Mouse (Mus musculus) midbrain, embryonic 13.5 days (tissue): ENCODE results near the gene A830005F24Rik. TPM values are rescaled to one million over a fixed set of nuclear protein-coding genes. Genes with fewer than 3 reads are reported as not detected.
"Not testable (repeated sequence)": the region's sequence is repeated elsewhere in the genome, so short reads cannot be mapped to it uniquely, and the experiment has no call there.

ENCODE experiments used
- ATAC-seq: fragments of 200-750 bp; cut with Nextera tagmentation; 2 replicates; pipeline ENCODE4 v1.8.0; 2017; ENCODE audit warnings: mild to moderate bottlenecking, moderate TSS enrichment, moderate library complexity
- H3K27ac ChIP-seq: fragments of 300-500 bp; sonication (generic); 2 replicates; pipeline ENCODE4 v1.5.1; 2015; ENCODE audit warnings: inconsistent platforms, mild to moderate bottlenecking, moderate library complexity
- H3K27me3 ChIP-seq: fragments of 300-500 bp; sonication (generic); 2 replicates; pipeline ENCODE4 v1.6.1; 2015; ENCODE audit warnings: mild to moderate bottlenecking, inconsistent platforms
- H3K36me3 ChIP-seq: fragments of 300-500 bp; sonication (generic); 2 replicates; pipeline ENCODE4 v1.6.1; 2015; ENCODE audit warnings: mild to moderate bottlenecking, inconsistent platforms
- H3K4me1 ChIP-seq: fragments of 300-500 bp; sonication (generic); replicated peaks from 2 replicates; pipeline ENCODE4 v1.6.1; 2015; ENCODE audit warnings: inconsistent platforms
- H3K4me2 ChIP-seq: fragments of 300-500 bp; sonication (generic); replicated peaks from 2 replicates; pipeline ENCODE4 v1.6.1; 2015; ENCODE audit warnings: moderate library complexity, mild to moderate bottlenecking, inconsistent platforms
- H3K4me3 ChIP-seq: fragments of 300-500 bp; sonication (generic); replicated peaks from 2 replicates; pipeline ENCODE4 v1.5.1; 2015; ENCODE audit warnings: mild to moderate bottlenecking, inconsistent platforms
- H3K9ac ChIP-seq: fragments of 300-500 bp; sonication (generic); replicated peaks from 2 replicates; pipeline ENCODE4 v1.6.1; 2015; ENCODE audit warnings: mild to moderate bottlenecking, inconsistent platforms
- H3K9me3 ChIP-seq: fragments of 300-500 bp; sonication (generic); 2 replicates; pipeline ENCODE4 v1.6.1; 2016; ENCODE audit warnings: mild to moderate bottlenecking, inconsistent platforms
- WGBS: fragments of 180-500 bp; shearing (Covaris S2); methylation state at CpG from one replicate; pipeline ENCODE4 v1.1.7; 2015; 5-methylcytosine and 5-hydroxymethylcytosine counted together
- polyA plus RNA-seq: library from polyadenylated mRNA; unstranded; fragments of >200 nt; fragmentation: Nextera tagmentation; extraction: Ambion mirVana; gene quantifications from 2 replicates; pipeline ENCODE4 v1.2.1, GENCODE M21; 2015

The A830005F24Rik gene
- polyA plus RNA-seq, 1 experiment from 2014 or later, result 4.1 TPM

DNA sequence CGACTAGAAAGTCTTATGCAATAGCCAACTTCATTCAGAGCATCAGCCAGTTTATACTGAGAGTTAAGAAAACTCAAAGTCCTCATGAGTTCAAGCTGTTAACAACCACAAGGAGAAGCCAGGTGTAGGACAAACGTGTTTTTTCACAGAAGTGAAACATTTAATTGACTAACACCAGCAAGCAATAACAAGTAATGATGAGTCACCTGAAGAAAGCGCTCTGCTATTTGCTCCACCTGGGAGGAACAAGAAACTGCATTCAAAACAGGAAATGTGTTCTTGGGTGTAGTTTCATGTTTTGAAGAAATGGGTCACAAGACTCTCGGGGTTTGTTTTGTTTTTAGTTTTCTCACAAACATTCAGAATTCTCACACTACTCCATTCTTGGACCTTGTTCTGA is 2.5 kb downstream of the A830005F24Rik start:
- no peak for ATAC-seq
- H3K4me3 ChIP-seq, result no peak overlapping the region
- peaks cover 10% of the 10 kb centered on the region; the same call in 1 of the 2 replicates for H3K9me3 ChIP-seq
- no peak overlapping the region for H3K9ac ChIP-seq
- peaks cover 15% of the 10 kb centered on the region for H3K4me1 ChIP-seq
- H3K4me2 ChIP-seq, result no peak overlapping the region
- H3K27ac ChIP-seq, result no peak overlapping the region
- no peaks in the 10 kb centered on the region for H3K36me3 ChIP-seq
- H3K27me3 ChIP-seq, result no peaks in the 10 kb centered on the region
- WGBS, result 90% methylated on average over 4 of the region's 4 CpGs

DNA sequence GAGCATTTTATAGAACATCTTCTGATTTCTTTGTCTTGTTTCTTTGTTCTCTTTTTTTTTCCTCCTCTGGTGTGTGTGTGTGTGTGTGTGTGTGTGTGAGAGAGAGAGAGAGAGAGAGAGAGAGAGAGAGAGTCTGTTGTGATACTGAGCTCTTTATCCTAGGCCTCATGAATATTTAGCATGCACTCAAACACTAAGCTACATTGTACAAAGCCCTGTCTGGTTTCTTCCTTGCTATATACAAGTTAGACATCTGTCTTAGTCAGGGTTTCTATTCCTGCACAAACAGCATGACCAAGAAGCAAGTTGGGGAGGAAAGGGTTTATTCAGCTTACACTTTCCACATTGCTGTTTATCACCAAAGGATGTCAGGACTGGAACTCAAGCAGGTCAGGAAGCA is 5.8 kb downstream of the A830005F24Rik start:
- not testable (repeated sequence) for H3K4me1 ChIP-seq, H3K9ac ChIP-seq, H3K4me2 ChIP-seq, H3K27ac ChIP-seq, ATAC-seq, H3K36me3 ChIP-seq, H3K27me3 ChIP-seq, H3K4me3 ChIP-seq, H3K9me3 ChIP-seq

DNA sequence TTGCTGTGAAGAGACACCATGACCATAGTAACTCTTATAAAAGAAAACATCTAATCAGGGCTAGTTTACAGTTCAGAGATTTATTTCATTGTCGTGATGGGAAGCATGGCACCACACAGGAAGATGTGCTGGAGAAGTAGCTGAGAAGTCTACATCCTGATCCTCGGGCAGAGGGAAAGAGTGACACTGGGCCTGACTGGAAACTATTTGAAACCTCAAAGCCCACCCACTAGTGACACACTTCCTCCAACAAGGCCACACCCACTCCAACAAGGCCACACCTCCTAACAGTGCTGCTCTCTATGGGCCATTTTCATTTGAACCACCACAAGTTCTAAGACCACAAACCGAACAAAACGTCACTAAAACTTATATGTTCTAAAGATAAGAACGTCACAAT is 12.4 kb downstream of the A830005F24Rik start:
- ATAC-seq, result no peak
- no peak overlapping the region for H3K9ac ChIP-seq
- H3K4me3 ChIP-seq, result no peak overlapping the region
- H3K9me3 ChIP-seq, result no peaks in the 10 kb centered on the region
- 81% methylated on average over 5 of the region's 5 CpGs for WGBS
- no peaks in the 10 kb centered on the region for H3K36me3 ChIP-seq
- H3K4me2 ChIP-seq, result no peak overlapping the region
- H3K27me3 ChIP-seq, result no peaks in the 10 kb centered on the region
- no peaks in the 10 kb centered on the region for H3K4me1 ChIP-seq
- no peak overlapping the region for H3K27ac ChIP-seq

DNA sequence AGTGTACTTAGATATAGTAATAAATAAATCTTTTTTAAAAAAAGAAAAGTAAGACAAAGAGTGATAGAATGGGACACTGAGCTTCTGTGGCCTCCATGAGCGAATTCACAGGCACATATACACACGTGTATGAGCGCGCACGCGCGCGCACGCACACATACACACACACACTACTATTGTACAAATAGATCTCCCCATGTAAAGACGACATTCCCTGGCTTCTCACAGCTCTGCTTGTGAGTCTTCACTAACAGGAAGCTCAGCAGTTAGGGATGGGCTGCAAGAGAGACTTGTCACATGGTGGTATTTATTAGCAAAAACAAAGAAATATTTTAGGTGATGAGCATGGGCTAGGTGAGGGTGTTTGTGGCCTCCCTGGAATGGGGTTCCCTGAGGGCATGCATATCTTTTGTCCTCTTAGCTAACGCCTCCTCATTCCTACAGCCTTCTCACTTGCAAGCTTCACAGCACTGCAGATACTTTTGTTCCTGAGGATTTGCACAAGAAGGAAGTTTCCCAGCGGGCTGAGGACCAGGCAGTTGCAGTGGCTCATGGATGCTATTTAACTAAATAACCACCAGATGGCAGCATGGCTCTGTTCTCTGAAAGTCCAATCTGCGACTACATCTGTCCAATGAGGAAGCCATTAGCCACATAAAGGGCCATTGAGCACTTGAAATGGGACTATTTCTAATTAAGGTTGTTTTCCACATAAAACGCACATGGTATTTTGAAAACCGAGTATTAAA is 14.9 kb downstream of the A830005F24Rik start:
- 54% methylated on average over 15 of the region's 15 CpGs for WGBS

DNA sequence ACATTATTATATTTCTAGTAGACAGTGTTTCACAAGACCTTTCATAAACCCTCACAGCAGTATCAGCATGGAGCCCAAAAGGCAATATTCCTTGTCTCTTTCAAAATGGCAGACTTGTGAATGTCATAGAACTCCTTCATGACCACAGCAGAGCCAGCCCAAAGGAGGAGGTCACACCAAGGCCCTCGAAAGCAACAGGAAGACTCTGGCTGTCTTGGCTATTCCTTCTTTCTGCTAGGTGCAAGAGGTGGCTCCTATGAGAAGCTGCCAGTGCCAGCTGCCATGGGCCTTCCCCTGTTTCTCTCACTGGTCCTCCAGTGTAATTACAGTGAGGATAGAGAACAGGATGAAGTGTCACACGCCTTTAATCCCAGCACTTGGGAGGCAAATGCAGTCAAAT is 15.7 kb downstream of the A830005F24Rik start:
- Histone ChIP-seq H3K9me3 (no peaks in the 10 kb centered on the region), H3K27ac (no peak overlapping the region), H3K9ac (no peak overlapping the region), H3K36me3 (no peaks in the 10 kb centered on the region), H3K4me3 (no peak overlapping the region), H3K4me2 (no peak overlapping the region), H3K4me1 (no peaks in the 10 kb centered on the region), H3K27me3 (no peaks in the 10 kb centered on the region)
- WGBS, result 54% methylated on average over 2 of the region's 2 CpGs
- ATAC-seq, result no peak

More for the DNA sequence above, 14.9 kb downstream of the A830005F24Rik start:
- H3K27me3 ChIP-seq, result no peaks in the 10 kb centered on the region
- no peaks in the 10 kb centered on the region for H3K36me3 ChIP-seq
- H3K4me2 ChIP-seq, result no peak overlapping the region
- no peak overlapping the region for H3K27ac ChIP-seq
- no peaks in the 10 kb centered on the region for H3K4me1 ChIP-seq
- ATAC-seq, result peak; percentile 80
- H3K4me3 ChIP-seq, result no peak overlapping the region
- H3K9ac ChIP-seq, result no peak overlapping the region
- H3K9me3 ChIP-seq, result no peaks in the 10 kb centered on the region

DNA sequence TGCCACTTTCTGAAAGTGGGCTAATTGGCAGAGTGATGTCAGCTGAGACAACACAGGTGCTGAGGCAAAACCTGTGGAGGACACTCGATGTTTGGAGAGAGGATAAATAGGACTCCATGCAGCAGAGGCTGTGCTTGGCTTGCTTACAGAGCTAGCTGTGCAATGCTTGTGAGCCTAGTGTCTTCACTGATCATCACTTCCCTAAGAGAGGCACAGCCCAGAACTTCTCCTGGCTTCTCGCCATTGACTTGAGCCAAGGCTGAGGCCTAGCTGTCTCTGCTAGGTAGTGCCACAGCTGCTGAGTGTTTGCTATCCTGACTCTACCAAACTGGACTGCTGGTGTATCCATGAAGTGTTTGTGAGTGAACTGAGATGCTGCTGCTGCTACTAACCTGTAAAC is 17.3 kb downstream of the A830005F24Rik start:
- Histone ChIP-seq H3K4me1 (no peaks in the 10 kb centered on the region), H3K27me3 (no peaks in the 10 kb centered on the region), H3K27ac (no peak overlapping the region), H3K36me3 (no peaks in the 10 kb centered on the region), H3K9me3 (no peaks in the 10 kb centered on the region), H3K4me3 (no peak overlapping the region), H3K9ac (no peak overlapping the region), H3K4me2 (no peak overlapping the region)
- WGBS, result 73% methylated on average over 2 of the region's 2 CpGs
- no peak for ATAC-seq

DNA sequence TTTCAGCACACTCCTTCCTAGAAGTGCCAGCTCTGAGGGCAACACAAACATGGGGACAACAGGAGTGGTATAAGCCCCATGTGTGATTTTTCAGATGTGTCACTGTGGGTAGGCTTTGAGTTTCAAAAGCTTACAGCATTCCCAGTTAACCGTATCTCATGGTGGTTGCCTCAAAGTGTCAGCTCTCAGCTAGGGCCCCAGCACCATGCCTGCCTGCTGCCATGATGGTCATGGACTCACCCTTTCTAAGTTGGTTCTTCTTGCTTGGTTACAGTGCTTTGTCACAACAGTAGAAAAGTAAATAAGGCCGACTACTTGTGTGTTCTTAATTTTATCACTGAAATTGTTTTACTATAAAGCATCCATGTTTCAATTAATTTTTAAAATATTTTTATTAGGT is 18.1 kb downstream of the A830005F24Rik start:
- no peak overlapping the region for H3K4me2 ChIP-seq
- H3K27ac ChIP-seq, result no peak overlapping the region
- H3K9me3 ChIP-seq, result no peaks in the 10 kb centered on the region
- ATAC-seq, result no peak
- no peaks in the 10 kb centered on the region for H3K36me3 ChIP-seq
- no peaks in the 10 kb centered on the region for H3K4me1 ChIP-seq
- no peak overlapping the region for H3K4me3 ChIP-seq
- no peak overlapping the region for H3K9ac ChIP-seq
- H3K27me3 ChIP-seq, result no peaks in the 10 kb centered on the region
- 82% methylated on average over 2 of the region's 2 CpGs for WGBS

DNA sequence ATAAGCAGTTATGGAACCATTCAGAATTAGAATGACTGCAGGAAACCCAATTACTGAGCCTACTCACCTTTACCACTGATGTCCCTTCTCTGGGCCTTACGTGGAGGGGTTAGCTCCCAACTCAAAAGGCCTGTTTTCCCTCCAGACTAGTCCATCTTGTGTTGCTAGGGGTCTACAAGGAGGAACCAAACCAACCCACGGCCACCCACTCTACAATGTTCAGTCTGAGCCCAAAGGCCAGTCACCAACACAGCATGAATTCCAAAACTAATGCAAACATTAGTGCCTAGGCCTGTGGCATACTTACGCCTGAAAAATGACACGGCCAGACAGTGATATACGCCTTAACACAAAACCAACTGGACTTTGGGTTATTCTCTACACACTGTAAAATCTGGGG is 20.1 kb downstream of the A830005F24Rik start:
- H3K4me3 ChIP-seq, result no peak overlapping the region
- H3K36me3 ChIP-seq, result peaks cover 7% of the 10 kb centered on the region; the same call in 1 of the 2 replicates
- no peak overlapping the region for H3K4me2 ChIP-seq
- H3K9me3 ChIP-seq, result no peaks in the 10 kb centered on the region
- no peaks in the 10 kb centered on the region for H3K27me3 ChIP-seq
- WGBS, result 83% methylated on average over 5 of the region's 5 CpGs
- H3K9ac ChIP-seq, result no peak overlapping the region
- H3K27ac ChIP-seq, result no peak overlapping the region
- ATAC-seq, result no peak
- H3K4me1 ChIP-seq, result no peaks in the 10 kb centered on the region

DNA sequence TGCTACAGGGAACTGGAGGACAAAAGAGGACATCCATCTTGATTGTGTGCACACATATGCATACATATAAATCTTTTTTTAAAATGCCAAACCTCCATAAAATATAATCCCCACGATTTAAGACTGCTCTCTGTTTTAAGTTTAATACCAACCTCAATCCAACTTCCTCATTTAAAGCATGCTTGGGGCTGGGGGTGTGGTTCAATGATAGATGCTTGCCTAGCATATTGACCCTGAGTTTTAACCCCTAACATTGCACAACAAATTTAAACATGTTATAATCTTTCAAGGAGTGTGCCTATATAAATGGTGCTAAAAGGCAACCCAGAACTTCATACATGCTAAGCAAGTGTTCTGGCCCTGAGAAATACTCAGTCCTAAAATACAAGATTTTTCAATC is 27.1 kb downstream of the A830005F24Rik start:
- Histone ChIP-seq H3K4me3 (no peak overlapping the region), H3K9me3 (no peaks in the 10 kb centered on the region), H3K9ac (no peak overlapping the region), H3K36me3 (peaks cover 7% of the 10 kb centered on the region; the same call in 1 of the 2 replicates), H3K4me2 (no peak overlapping the region), H3K27me3 (no peaks in the 10 kb centered on the region), H3K27ac (no peak overlapping the region), H3K4me1 (peaks cover 39% of the 10 kb centered on the region)
- WGBS, result 78% methylated on average over 1 of the region's 1 CpGs
- no peak for ATAC-seq

DNA sequence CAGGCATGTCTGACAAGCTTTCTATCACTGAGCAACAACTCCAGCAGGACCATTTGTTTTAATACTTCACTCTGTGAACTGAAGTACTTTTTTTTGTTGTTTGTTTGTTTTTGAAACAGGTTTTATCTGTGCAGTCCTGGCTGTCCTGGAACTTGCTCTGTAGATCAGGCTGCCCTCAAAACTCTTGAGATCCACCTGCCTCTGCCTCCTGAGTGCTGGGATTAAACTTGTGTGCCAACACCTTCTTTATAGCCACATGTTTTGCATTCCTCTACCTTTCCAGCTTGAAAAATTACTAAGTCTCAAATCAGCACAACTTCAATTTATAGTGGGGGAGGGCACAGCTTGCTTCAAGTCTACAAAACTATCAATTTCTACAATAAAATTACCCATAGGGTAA is 31.0 kb downstream of the A830005F24Rik start:
- no peak overlapping the region for H3K9ac ChIP-seq
- peak overlapping the region; percentile 8; the same call in 1 of the 2 replicates for H3K4me3 ChIP-seq
- no peaks in the 10 kb centered on the region for H3K27me3 ChIP-seq
- peaks cover 39% of the 10 kb centered on the region for H3K4me1 ChIP-seq
- H3K4me2 ChIP-seq, result peak overlapping the region; percentile 79
- no peaks in the 10 kb centered on the region for H3K36me3 ChIP-seq
- no peak overlapping the region for H3K27ac ChIP-seq
- no peak for ATAC-seq
- H3K9me3 ChIP-seq, result no peaks in the 10 kb centered on the region

DNA sequence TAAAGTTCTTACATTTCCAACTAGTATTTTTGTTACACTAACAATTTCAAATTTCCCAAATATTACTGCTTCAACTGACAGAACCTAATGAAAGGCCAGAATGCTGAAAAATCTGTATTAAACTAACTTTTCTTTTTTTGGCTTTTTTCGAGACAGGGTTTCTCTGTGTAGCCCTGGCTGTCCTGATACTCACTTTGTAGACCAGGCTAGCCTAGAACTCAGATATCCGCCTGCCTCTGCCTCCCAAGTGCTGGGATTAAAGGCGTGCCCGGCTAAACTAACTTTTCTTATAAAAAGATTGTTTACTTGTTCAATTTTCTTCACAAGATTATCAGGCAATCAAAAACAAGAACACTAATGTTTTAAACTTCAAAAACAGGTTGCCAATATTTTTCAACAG is 31.5 kb downstream of the A830005F24Rik start:
- no peaks in the 10 kb centered on the region for H3K36me3 ChIP-seq
- no peak for ATAC-seq
- no peaks in the 10 kb centered on the region for H3K9me3 ChIP-seq
- peak overlapping the region; percentile 79 for H3K4me3 ChIP-seq
- H3K4me2 ChIP-seq, result peak overlapping the region; percentile 79
- 48% methylated on average over 4 of the region's 4 CpGs for WGBS
- H3K27me3 ChIP-seq, result no peaks in the 10 kb centered on the region
- peak overlapping the region; percentile 95; the same call in 1 of the 2 replicates for H3K9ac ChIP-seq
- peaks cover 37% of the 10 kb centered on the region for H3K4me1 ChIP-seq
- no peak overlapping the region for H3K27ac ChIP-seq

DNA sequence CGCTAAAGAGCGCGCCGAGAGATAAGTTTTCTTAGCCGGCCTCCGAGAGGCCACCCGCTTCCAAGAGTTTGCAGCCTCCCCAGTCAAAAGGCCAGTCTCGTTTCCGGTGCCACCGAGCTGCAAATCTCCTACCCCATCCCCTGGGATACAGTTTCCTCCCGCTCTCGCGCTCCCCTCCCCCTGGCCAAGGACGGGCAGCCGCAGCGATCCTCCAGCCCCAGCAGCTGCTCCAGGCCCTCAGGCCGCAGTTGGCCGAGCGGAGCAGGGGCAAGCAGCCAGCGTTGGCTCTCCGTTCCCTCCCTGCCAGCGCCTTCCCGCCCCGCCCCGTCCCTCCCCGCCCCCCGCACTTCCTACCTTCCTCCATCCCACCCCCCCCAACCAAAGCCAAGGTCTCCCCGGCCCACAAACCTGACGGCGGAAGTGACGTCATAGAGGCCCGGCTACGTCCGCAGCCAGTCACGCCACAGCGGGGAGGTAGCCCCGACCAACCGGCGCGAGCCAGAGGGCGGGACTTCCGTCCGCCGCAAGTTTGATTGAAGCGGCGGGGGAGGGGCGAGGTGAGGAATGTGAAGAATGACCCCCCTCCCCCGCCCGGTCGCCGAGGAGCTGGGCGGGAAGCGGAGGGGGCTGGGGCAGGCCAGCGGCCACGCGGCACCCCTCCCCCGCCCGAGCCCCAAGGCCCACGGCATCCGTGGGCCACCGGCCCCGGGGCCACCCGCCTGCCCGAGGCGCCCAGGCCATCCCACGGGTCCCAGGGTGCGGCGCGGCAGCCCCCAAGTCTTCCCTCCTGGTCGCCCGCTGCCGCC is 32.3 kb downstream of the A830005F24Rik start:
- peak; percentile 82 for ATAC-seq
- Histone ChIP-seq H3K27ac (peak overlapping the region; percentile 100), H3K4me1 (peaks cover 30% of the 10 kb centered on the region), H3K9ac (peak overlapping the region; percentile 95), H3K27me3 (no peaks in the 10 kb centered on the region), H3K9me3 (no peaks in the 10 kb centered on the region), H3K4me2 (peak overlapping the region; percentile 79), H3K4me3 (peak overlapping the region; percentile 79), H3K36me3 (no peaks in the 10 kb centered on the region)
- under 1% methylated on average over 64 of the region's 72 CpGs for WGBS
